Mouse (Mus musculus): ENCODE data around the gene Eno3.

DNA sequence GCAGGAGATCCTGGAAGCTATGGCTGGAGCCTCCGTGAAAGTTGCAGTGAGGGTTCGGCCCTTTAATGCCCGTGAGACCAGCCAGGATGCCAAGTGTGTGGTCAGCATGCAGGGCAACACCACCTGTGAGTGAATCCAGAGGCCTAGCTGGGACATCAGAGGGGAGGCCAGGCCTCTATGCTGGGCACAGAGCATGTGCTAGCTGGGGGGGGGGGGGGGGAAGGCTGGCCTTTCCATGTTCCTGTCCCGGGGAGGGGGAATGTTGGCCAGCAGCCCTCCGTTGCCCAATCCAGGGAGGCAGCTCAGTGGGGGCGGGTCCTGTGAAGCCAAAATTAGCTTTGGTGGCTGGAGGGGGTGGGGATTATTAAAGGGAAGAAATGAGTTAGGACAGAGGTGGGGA, 45.8 kb downstream of the Eno3 start:
- TF ChIP-seq POLR2A (IDR thresholded peaks at IDR 0.05; ENCODE audit: low read depth, low read length) (no peak), CTCF (conservative IDR thresholded peaks at IDR 0.05; ENCODE audit: insufficient read depth, insufficient read length, low read depth, low read length) (no peak)
